In the genomic region with DNA sequence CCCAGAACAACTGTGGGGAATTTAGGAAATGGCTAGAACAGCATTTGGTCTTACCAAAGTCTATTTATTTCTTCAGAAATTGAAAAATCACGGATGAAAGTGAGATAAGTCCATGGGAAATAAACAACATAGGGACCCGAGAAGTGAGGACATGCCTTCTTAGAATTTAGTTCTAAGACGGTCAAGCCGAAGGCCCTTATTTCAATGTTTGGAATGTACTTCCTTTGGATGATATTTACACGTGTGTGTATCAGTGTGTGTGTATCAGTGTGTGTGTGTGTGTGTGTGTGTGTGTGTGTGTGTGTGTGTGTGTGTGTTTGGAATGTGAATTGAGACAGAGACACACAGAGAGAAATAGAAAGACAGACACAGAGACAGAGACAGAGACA, we compare ENCODE assay signal across 16 mouse cellular contexts. TPM values are rescaled to one million over a fixed set of nuclear protein-coding genes. Genes with fewer than 3 reads are reported as not detected.
DNase-seq lines count a peak whose midpoint lies in the region; ATAC-seq lines count a peak whose summit lies in the region.
"Had no signal": no experiment of that assay in that cellular context is flagged by ENCODE, and none has a peak within 500 bp of the region (broad histone marks: within the 10 kb centered on the region; RNA-seq: fewer than 3 reads in every experiment).

No protein-coding gene starts in this region.

- ATAC-seq in heart, embryonic 11.5 days (replicated peaks; ENCODE audit: insufficient number of reproducible peaks, low FRiP score, low TSS enrichment) = no peak
- no peak for ATAC-seq in hindbrain, embryonic 13.5 days (ENCODE audit: low FRiP score)
- ATAC-seq in hindbrain, embryonic 14.5 days (ENCODE audit: low FRiP score) = no peak
- peak; percentile 67; the same call in 1 of the 2 replicates for ATAC-seq in lung, embryonic 16.5 days (ENCODE audit: low read depth)
- no peak for ATAC-seq in stomach, embryonic 16.5 days (ENCODE audit: insufficient read depth, low FRiP score)
- ATAC-seq: intestine, postnatal 0 days had no signal

- peak overlapping the region; percentile 73; the same call in 1 of the 2 replicates for H3K27ac ChIP-seq in heart, embryonic 11.5 days (ENCODE audit: low read depth, low read length)
- H3K27ac ChIP-seq in hindbrain, embryonic 13.5 days = peak overlapping the region; percentile 23; the same call in 1 of the 2 replicates
- no peak overlapping the region; the same call in 1 of the 2 replicates for H3K27ac ChIP-seq in hindbrain, embryonic 14.5 days
- H3K27ac ChIP-seq in lung, embryonic 16.5 days (ENCODE audit: low read length) = peak overlapping the region; percentile 69
- peak overlapping the region; percentile 40; the same call in 1 of the 2 replicates for H3K27ac ChIP-seq in stomach, embryonic 16.5 days (ENCODE audit: low read length)
- H3K27ac ChIP-seq: embryonic facial prominence, embryonic 13.5 days; layer of hippocampus, adult 2 months had no signal

- peak overlapping the region; percentile 35 for H3K4me2 ChIP-seq in heart, embryonic 11.5 days
- H3K4me2 ChIP-seq in hindbrain, embryonic 13.5 days = no peak overlapping the region
- H3K4me2 ChIP-seq in hindbrain, embryonic 14.5 days (replicated peaks) = no peak overlapping the region
- 0 out of 2 replicates have a peak overlapping the region, but pooled peaks have one; percentile 39 for H3K4me2 ChIP-seq in lung, embryonic 16.5 days (ENCODE audit: low read depth, low read length)
- no peak overlapping the region for H3K4me2 ChIP-seq in stomach, embryonic 16.5 days (ENCODE audit: low read depth, low read length)
- H3K4me2 ChIP-seq: embryonic facial prominence, embryonic 13.5 days; forebrain, embryonic 15.5 days; liver, embryonic 15.5 days had no signal

- H3K9ac ChIP-seq in heart, embryonic 11.5 days (ENCODE audit: low read depth, low read length) = no peak overlapping the region
- no peak overlapping the region for H3K9ac ChIP-seq in hindbrain, embryonic 13.5 days
- H3K9ac ChIP-seq in hindbrain, embryonic 14.5 days = no peak overlapping the region
- H3K9ac ChIP-seq in lung, embryonic 16.5 days (ENCODE audit: low read length) = no peak overlapping the region
- no peak overlapping the region for H3K9ac ChIP-seq in stomach, embryonic 16.5 days (ENCODE audit: low read length)
- H3K9ac ChIP-seq: embryonic facial prominence, embryonic 13.5 days; forebrain, embryonic 15.5 days; liver, embryonic 15.5 days had no signal

- H3K4me3 ChIP-seq in heart, embryonic 11.5 days (ENCODE audit: low read depth, low read length) = no peak overlapping the region
- no peak overlapping the region for H3K4me3 ChIP-seq in hindbrain, embryonic 13.5 days
- no peak overlapping the region for H3K4me3 ChIP-seq in hindbrain, embryonic 14.5 days (replicated peaks; ENCODE audit: low read length)
- H3K4me3 ChIP-seq in lung, embryonic 16.5 days (ENCODE audit: low read length) = no peak overlapping the region
- no peak overlapping the region for H3K4me3 ChIP-seq in stomach, embryonic 16.5 days (replicated peaks; ENCODE audit: low read length)
- H3K4me3 ChIP-seq: embryonic facial prominence, embryonic 13.5 days; forebrain, embryonic 15.5 days; layer of hippocampus, adult 2 months; liver, embryonic 15.5 days had no signal

- no peaks in the 10 kb centered on the region for H3K27me3 ChIP-seq in heart, embryonic 11.5 days (ENCODE audit: control insufficient read depth, insufficient read depth, low read length)
- no peaks in the 10 kb centered on the region for H3K27me3 ChIP-seq in hindbrain, embryonic 13.5 days
- no peaks in the 10 kb centered on the region for H3K27me3 ChIP-seq in hindbrain, embryonic 14.5 days (ENCODE audit: control insufficient read depth, insufficient read depth, low read length)
- no peaks in the 10 kb centered on the region for H3K27me3 ChIP-seq in lung, embryonic 16.5 days (ENCODE audit: control insufficient read depth, insufficient read depth, low read depth, low read length)
- H3K27me3 ChIP-seq in stomach, embryonic 16.5 days (ENCODE audit: control insufficient read depth, insufficient read depth, low read length) = no peaks in the 10 kb centered on the region
- H3K27me3 ChIP-seq: CH12.LX; embryonic facial prominence, embryonic 13.5 days; forebrain, embryonic 15.5 days; liver, embryonic 15.5 days had no signal

- WGBS in heart, embryonic 11.5 days (ENCODE audit: insufficient replicate concordance) = 57% methylated on average over 5 of the region's 5 CpGs
- 79% methylated on average over 5 of the region's 5 CpGs for WGBS in hindbrain, embryonic 13.5 days
- 77% methylated on average over 5 of the region's 5 CpGs for WGBS in hindbrain, embryonic 14.5 days
- 26% methylated on average over 5 of the region's 5 CpGs for WGBS in lung, embryonic 16.5 days
- WGBS in stomach, embryonic 16.5 days = 41% methylated on average over 5 of the region's 5 CpGs

- no peak for DNase-seq in heart, adult 18-20 months
- no peak for DNase-seq in hindbrain, embryonic 14.5 days (ENCODE audit: low spot score)
- no peak for DNase-seq in lung, postnatal 25 days (ENCODE audit: low spot score)
- DNase-seq in frontal cortex, adult 2 months (ENCODE audit: extremely low spot score in 1 of 2, low spot score in 1 of 2) = no peak
- DNase-seq: cerebellum, adult 11 months had no signal

- no peaks in the 10 kb centered on the region for H3K9me3 ChIP-seq in heart, embryonic 11.5 days (replicated peaks; ENCODE audit: control insufficient read depth, low read length)
- no peaks in the 10 kb centered on the region for H3K9me3 ChIP-seq in hindbrain, embryonic 13.5 days
- no peaks in the 10 kb centered on the region for H3K9me3 ChIP-seq in hindbrain, embryonic 14.5 days (ENCODE audit: control insufficient read depth, low read length)
- no peaks in the 10 kb centered on the region for H3K9me3 ChIP-seq in lung, embryonic 16.5 days (ENCODE audit: control insufficient read depth, low read length)
- no peaks in the 10 kb centered on the region for H3K9me3 ChIP-seq in stomach, embryonic 16.5 days (replicated peaks; ENCODE audit: control insufficient read depth, low read length)
- H3K9me3 ChIP-seq: embryonic facial prominence, embryonic 13.5 days; forebrain, embryonic 15.5 days; liver, embryonic 15.5 days; megakaryocyte, embryonic 14.5 days had no signal

- H3K4me1 ChIP-seq in heart, embryonic 11.5 days (ENCODE audit: control insufficient read depth, insufficient read depth, low read length) = peaks cover 19% of the 10 kb centered on the region
- H3K4me1 ChIP-seq in hindbrain, embryonic 13.5 days (replicated peaks) = peaks cover 19% of the 10 kb centered on the region
- 0 out of 2 replicates have a peak, but pooled peaks cover 3% of the 10 kb centered on the region for H3K4me1 ChIP-seq in hindbrain, embryonic 14.5 days (replicated peaks; ENCODE audit: control insufficient read depth, insufficient read depth, low read length)
- H3K4me1 ChIP-seq in lung, embryonic 16.5 days (replicated peaks; ENCODE audit: control insufficient read depth, insufficient read depth, low read length) = peaks cover 23% of the 10 kb centered on the region
- H3K4me1 ChIP-seq in stomach, embryonic 16.5 days (ENCODE audit: control insufficient read depth, insufficient read depth, low read length) = peaks cover 5% of the 10 kb centered on the region

- H3K36me3 ChIP-seq in heart, embryonic 11.5 days (ENCODE audit: control insufficient read depth, insufficient read depth, low read length) = no peaks in the 10 kb centered on the region
- no peaks in the 10 kb centered on the region for H3K36me3 ChIP-seq in hindbrain, embryonic 13.5 days
- H3K36me3 ChIP-seq in hindbrain, embryonic 14.5 days (replicated peaks; ENCODE audit: control insufficient read depth, insufficient read depth) = no peaks in the 10 kb centered on the region
- no peaks in the 10 kb centered on the region for H3K36me3 ChIP-seq in lung, embryonic 16.5 days (ENCODE audit: control insufficient read depth, insufficient read depth, low read length)
- H3K36me3 ChIP-seq in stomach, embryonic 16.5 days (ENCODE audit: control insufficient read depth, insufficient read depth, low read length) = no peaks in the 10 kb centered on the region
- H3K36me3 ChIP-seq: embryonic facial prominence, embryonic 13.5 days; forebrain, embryonic 15.5 days; liver, embryonic 15.5 days had no signal

RNA-seq across cellular contexts. Expression of gene Krr1, which starts 35.3 kb away (rescaled TPM):
- 35.4 and 35.6 TPM in 2 replicates for polyA plus RNA-seq in heart, embryonic 11.5 days (2014; fragmentation: Nextera tagmentation; extraction: Ambion mirVana)
- 10 to 100 TPM; 26.8 to 31.6 TPM for total RNA-seq in heart, adult 18-20 months (2021)
- 39.2 and 42.1 TPM in 2 replicates for polyA plus RNA-seq in hindbrain, embryonic 13.5 days (2015; fragmentation: Nextera tagmentation; extraction: Ambion mirVana)
- 39.3 and 47.6 TPM in 2 replicates for polyA plus RNA-seq in hindbrain, embryonic 14.5 days (2014; fragmentation: Nextera tagmentation; extraction: Ambion mirVana)
- 42.4 and 50.5 TPM in 2 replicates for polyA plus RNA-seq in lung, embryonic 16.5 days (2015; fragmentation: Nextera tagmentation; extraction: Ambion mirVana)
- 38.0 and 40.2 TPM in 2 replicates for polyA plus RNA-seq in stomach, embryonic 16.5 days (2015; fragmentation: Nextera tagmentation; extraction: Ambion mirVana)
- polyA plus RNA-seq in frontal cortex, adult 2 months (2012; rRNA removed) = 26.4 and 30.3 TPM in 2 replicates

Comparison
In these comparisons a context has a peak if more than half of its experiments do, and no peak if none do; other contexts are left out.
1. H3K4me2 ChIP-seq: peak in heart, embryonic 11.5 days (single experiment) and lung, embryonic 16.5 days (single experiment); none in hindbrain, embryonic 13.5 days (single experiment), hindbrain, embryonic 14.5 days (single experiment) and stomach, embryonic 16.5 days (single experiment).